Mouse (Mus musculus): ENCODE data around the gene Adcy9.

Adcy9 gene

DNA sequence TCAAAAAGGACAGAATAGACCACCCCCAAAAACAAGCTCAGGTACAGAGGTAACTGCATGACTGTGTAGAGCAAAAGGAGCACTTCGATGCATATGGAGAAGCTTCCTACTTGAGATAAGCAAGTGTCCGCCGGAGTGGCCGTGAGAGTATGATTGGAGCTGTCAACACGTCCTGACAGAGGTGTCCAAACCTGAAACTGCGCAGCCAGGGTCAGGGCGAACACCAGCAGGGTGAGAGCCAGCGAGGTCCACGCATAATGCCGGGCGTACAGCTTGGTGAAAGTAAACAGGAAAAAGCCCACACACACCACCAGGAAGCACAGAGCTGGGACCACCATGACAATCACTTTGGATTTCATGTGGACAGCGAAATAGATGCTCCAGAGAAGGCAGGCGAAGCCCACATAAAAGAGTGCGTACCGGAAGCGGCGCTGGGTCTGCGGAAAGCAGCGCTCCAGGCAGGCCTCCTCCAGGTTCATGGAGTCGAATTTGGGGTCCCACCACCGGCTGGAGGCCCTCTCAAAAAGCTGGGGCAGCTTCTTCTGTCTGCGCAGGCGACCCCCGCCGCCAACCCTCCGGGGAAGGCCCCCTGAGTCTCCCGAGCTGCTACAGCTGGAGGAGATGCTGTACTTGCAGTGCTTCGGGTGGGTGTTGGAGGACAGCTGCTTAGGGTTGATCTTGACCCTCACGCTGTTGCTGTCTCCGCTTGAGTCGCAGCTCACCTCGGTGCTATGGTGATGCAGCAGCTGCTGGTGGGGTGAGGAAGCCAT is 1.3 kb downstream of the Adcy9 start:
- peak; percentile 34 to 53 for DNase-seq

DNA sequence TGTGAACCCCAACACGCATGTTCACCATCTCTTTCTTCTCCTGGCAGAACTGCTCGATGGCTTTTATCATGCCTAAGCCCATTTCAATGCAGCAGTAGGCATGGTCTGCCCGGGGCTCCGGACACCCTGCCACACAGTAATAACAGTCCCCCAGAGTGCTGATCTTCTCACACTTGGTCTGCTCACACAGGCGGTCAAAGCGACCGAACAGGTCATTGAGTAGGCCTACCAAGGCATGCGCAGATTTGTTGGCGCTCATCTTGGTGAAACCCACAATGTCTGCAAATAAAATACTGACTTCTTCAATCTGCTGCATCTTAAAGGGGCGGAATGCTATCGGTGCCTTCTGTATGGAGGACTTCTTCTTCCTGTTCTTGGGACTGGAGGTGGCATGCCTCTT is 2.2 kb downstream of the Adcy9 start:
- DNase-seq, result no peak

DNA sequence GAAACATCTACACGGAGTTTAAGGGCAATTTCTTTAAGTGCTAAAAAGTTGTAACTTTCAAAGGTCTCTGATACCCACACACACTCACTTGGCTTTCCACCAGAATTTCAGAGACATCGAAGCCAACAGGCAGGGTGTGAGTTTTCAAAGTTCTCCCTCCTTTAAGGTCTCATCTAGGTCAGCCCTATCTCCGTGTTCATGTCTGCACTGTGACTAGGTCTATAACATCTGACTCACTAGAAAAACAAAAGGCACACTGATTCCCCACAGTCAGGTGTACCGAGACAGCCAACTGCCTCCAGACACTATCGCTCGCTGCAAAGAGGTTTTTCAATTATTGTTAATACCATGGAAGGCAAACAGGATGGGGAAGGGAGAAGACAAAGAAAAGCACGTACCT is 2.8 kb downstream of the Adcy9 start:
- no peak for DNase-seq

DNA sequence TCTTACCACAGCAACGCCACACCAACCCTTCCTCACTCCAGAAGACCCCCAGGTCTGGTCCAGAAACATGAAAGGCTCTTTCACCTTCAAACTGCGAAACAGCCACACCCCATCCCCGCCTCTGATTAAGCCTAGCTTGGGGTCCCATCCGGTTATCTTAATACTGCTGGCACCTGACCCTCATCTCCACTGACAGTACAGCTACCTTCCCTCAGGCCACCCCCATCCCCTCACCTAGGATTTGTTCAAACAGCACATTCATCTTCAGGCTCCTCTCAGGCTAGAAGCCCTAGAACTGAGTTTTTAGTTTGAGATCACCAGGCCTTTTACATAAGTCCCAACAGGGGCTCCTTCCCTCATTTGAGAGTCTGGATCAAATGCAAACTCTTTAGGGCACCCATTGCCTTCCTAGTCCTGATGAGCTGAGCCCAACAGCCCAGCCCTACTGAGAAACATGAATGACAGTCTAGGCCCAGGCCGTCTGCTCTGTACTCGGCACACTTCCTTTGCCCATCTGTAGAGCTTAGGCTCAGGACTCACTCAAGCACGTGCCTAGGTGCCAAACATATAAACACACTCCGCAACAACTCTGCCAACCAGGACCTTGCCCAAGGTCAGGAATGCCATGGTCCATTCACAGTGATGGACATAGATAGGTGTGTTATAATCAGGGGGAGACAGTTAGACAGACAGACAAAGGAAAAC is 5.3 kb downstream of the Adcy9 start:
- DNase-seq, result no peak

DNA sequence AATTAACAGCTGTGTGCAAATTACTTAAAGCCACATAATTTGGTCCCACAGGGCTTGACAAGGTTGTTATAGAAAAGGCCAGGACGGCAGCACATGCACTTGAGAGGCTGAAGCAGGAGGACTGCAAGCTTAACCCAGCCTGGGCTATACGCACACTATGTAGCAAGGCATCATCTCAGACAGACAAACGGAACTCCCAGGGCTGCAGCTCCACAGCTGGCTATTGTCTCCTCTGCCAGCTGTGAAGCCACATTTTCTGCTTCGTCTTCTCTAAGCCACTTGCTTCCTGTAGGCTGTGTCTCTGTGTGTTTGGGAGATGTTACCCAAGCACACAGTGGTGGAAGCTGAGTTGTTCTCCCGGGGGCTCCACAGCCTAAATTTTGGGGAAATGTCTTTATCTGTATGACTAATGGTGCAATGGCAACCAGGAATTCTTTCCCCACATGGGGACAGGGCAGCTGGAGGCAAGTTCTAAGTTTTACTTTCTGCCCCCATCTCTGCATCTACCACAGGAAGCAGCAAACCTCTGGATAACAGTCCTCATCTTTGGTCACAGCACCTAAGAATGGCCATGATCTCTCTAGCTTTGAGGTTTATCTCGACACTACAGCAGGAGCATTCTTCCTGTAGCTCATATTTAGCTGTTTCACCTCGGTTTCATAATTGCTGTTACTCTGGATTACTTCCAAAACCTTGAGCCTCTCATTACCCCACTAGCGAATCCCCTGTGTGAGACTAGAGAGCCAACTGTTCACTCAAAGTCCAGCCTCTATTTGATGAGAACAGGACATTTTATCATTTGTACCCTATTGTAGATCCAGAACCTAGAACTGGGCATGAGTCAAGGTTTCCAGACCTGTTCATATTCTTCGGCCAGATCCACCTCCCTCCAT is 6.1 kb downstream of the Adcy9 start:
- no peak for DNase-seq

DNA sequence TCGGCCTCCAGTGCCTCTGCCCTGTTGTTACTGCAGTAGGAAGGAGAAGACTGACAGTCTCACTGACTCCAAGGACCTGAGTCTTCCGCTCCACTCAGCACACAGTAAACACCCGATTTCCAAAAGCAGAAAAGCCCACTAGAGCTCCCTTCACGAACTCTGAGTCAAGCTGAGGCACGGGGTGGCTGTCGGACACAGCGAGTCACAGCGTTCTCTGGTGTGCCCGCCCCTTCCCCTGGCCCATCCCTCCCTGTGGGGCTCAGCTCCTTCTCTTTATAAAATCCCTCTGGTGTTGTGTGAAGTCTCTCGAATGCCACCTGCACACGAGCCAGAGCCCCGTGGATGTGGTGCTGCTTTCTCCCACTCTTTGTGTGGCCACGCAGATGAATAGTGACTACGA is 7.0 kb downstream of the Adcy9 start:
- DNase-seq, result no peak

DNA sequence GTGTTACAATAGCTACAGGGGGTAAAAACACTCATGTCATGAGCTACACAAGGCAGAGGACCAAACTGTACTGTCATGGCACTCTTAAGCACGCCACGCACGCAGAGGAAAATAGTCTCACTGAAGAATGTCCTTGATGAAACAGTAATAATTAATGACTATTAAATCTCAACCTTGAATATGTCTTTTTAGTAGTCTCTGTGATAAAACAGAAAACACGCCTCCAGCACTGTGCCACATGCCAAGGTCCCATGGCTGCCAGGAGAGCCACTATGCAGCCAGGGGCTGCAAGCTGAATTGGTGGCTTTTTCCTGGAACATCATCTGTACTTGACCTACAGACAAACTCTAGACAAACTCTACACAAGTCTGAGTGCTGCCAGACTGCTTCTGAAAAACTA is 8.0 kb downstream of the Adcy9 start:
- DNase-seq, result no peak

DNA sequence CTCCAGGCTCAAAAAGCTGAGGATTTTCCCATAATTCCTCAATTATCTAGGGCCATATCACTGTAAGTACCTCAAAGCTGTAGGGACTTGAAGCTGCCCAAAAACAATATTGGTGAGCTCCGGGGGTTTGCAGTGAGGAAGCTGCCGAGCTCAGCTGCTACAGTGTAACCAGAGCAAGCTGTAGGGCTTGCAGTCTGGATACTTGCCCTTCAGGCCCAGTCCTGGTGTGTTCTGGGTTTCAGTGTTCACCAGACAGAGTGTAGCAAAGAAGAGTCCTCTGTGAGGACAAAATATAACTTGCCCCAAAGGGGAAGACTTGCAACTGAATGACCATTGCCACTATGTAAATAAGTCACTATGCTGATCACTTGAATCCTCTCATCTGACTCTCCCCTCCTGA is 9.0 kb downstream of the Adcy9 start:
- DNase-seq, result no peak

DNA sequence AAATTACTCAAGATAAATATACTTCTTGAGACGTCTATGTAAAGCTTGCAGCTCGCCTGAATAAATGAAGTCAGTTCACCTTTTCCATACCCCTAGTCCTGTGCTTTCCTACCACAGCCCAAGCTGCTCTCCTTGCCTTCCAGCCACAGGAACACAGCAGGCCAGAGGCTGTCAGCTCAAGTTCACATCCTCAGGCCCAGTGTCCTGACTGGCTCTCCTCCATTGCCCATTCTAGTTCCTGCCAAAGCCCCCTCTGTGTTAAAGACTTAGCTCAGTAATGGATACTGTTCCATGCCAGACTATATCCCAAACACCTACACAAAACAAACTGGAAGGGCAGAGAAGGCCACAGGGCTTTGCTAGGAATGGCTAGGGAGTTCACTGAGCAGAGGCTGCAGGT is 12.8 kb downstream of the Adcy9 start:
- no peak for DNase-seq

DNA sequence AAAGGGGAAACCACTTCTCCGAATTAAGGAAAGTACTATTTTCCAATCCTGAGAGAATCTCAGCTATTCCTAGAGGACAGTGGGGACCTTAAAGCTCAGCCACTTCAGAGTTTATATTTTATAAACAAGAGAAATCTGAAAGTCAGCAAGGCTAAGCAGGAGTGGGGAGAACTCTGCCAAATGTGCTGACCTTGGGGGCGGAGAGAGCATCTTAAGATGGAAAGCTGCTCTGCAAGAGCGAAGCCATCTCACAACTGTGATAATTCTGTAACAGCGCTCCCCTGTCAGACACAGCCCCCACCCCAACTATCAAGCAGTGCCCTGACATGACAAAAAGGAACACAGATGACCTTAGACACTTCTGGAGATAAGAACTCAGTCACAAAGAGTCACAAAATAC is 13.6 kb downstream of the Adcy9 start:
- DNase-seq, result peak; percentile 33 to 34

DNA sequence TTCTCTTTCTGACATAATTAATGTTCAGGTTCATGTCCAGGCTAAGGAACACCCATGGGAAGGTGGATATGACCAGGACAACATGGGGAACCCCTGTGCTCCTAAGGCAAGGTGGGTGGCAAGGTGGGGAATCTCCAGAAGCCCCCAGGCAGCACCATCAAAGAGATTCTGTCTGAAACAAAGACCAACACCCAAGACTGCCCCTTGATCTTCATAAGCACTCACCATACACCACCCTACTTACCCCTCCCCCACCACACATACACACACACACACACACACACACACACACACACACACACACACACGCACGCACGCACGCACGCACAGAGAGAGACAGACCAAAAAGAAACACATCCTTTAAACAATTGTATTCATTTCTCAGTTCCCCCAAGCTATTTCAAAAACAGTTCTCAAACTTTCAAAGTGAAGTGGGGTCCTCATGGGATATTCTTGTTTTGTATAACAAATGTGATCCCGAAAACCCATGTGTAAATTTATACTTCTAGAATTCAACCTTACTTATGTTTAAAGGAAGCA is 14.2 kb downstream of the Adcy9 start:
- DNase-seq, result no peak

DNA sequence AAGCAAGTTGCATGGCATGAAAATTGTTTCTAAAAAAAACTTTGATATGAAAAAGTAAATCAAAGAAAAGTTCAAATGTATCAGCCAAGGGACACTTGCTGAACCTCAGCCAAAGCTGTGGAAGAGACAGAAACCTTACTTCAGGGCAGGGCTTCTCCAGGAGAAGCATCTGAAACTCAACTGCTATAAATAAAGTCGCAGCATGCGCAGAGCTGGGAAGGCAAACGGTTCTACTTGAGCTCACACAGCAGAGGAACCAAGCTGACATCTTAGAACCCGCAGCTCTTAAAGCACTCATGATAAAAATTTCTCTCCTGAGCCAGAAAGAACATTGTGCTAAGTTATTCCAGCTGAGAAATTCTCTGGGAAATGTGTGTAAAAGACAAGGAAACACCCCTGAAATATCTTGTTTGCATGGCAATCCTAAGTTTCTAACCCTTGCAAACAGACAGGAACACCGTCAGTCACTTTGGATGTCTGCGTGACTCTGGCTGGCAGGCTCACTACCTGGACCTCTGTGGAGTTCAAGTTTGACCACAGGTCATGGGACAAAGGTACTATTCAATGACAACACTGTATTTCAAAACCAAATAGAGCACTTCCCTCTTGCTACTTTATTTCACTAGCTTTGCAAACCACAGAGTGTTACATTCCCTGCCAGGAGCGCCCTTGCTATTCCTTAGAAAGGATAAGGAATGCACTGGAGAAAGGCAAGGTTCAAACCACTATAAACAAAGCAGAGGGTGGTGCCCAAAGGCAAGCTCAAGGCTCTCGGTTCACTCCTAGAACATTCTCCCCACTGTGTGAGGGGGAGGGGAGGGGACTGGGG is 15.2 kb downstream of the Adcy9 start:
- peak in 1 of 2 experiments; percentile 17 for DNase-seq

DNA sequence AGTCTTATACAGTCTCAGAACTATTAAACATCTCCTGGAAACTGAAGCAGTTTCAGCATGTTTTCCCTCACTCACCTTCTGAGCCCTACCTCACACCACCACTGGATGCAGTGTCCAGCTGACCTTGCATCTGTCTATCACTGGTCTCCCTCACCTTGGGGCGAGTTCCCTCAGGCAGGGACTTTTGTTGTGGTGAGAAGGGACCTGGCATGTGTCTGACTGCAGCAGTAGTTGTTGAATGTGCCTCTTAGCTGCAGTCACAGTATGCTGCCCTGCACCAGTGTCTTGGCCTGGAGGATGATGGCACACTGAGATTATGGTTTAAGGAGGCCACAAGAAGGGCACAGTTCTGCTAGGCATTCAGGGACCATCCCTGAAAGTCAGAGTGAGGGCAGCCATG is 19.2 kb downstream of the Adcy9 start:
- no peak for DNase-seq

DNA sequence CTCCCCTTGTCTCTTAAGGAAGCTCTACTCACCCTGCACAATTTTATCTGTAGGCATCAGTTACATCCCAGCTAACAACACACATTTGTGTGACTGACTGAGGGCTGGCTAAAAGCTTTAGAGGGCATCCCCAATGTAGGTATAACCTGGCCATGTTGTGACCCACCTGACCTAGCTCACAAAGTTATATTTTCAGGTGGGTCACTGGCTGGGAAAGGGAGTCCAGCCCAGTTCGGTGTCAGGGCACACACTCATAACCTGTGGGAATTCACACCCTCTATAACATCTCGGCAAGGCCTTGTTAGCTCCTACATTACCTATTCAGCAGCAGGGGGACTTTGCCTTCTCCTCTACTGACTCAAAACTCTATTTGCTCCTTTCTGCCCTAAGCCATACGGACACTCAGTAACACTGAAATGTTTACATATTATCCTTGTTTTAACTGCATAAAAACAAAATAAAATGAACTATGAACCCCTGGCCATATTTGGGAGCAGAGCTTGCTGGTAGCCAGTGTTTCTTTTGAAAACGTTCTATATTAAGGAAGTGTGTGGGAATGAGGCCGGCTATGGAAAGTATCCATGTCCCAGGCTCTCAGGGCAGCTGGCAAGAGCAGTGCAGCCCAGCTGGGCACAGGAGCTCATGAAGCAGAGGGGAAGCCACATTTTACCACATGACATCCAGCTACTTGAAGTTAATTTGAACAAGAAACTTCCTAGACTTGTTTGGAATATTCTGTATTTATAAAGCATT is 20.7 kb downstream of the Adcy9 start:
- DNase-seq, result peak in 1 of 2 experiments; percentile 40

DNA sequence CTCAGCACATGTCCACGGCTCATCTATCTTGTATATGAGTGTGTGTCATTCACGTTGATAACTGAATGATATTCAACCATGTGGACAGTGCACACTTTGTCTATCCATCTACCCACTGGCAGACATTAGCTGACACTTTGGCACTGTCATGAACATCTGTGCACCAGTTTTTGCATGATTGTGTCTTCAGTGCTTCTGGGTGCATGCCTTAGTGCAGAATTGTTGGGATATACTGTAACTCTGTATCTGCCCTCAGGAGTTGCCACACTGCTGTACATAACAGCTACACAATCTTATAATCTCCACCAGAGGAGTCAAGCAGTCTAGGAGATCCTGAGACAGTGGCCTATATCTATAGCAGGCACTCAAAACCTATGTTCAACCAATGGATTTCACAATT is 21.5 kb downstream of the Adcy9 start:
- DNase-seq, result no peak

DNA sequence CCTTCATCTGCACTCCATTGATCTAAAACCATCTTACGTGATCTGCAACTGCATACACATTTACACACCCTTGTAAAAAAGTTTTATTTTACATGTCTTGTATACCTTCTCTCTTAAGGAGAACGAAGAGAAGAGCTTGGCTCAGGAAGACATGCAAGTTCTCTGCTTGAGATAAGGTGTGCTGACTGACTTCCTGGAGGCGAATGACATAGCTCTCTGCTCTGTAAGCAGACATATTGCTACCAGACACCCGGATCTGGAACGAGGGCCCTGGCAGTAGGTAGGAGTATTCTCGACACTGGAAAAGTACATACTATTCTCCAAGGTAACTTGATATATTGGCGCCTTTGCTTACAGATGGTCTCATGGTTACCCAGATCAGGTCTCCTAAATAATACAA is 22.7 kb downstream of the Adcy9 start:
- DNase-seq, result no peak

DNA sequence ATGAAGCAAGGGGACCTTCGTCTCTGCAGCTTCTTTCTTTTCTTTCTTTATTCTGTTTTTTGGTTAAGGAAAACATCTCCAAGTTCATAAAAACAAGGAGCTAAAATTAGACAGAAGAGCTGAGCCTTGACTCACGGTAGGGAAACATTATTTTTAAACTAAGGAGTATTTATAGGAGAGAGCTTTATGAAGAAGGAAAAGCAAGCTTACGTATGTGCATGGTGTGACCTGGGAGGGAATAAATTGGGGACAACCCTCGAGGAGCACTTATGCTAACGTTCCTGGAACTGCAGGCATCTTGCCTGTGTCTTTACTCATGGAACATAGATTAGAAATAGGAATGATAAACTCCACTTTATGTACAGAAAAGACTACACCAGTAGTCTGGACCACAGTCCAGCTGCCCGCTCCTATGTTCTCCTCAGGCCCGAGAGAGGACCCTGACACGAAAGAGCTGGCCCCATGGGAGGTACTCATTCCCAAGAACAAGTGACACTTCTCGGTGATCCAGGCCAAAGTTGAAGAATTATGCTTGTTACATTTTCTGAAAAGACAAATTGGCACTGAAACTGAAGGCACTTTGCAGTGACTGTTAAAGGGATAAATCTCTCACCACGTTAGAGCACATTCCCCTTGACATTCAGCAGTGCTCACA is 24.5 kb downstream of the Adcy9 start:
- DNase-seq, result no peak

DNA sequence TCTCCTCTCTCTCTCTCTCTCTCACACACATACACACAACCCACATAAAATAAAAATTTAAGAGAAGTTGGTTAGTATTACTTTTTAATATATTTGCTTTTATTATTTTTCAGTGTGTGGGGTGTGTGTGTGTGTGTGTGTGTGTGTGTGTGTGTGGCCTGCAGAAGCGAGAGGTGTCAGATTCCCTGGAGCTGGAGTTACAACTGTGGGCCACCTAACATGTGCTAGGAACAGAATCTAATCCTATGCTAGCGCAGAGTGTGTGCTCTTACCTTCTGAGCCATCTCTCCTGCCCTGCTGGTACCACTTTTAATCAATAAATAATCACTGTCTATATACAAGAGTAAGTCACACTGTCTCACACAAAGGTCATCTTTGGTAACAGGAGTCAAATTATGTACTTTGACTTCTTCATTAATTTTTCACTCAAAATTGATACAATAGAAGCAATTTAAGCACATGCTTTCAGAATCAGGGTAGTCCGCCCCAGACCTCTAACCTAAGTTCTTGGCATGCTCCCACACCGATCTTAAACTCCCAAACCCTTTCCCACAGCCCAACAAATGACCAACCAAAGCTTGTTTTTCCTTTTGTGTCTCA is 25.2 kb downstream of the Adcy9 start:
- DNase-seq, result no peak

DNA sequence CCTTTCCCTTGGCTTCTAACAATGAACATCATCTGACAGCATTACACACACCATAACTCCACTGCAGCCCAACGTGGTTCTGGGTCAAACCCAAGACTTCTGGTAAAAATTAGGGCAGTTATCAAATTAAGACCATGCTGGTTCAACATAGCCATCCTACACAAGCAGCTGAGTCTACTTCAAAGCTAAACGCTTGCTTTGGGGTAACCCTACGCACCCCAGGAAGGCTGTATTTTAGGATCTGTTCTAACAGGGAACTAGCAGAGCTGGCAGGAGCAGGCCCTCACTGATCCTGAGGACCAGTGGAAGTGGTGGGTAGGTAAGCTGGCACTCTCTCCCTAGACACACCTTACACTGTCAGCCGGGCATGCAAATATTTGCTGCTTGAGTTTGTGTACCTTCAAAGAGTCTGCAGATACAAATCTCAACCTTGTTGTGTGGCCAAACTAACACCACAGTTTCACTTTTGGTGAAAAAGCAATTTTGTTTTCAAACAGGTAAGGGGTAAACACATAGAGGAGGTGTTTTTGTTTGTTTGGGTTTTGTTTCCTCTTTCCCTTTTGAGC is 36.7 kb downstream of the Adcy9 start:
- DNase-seq, result no peak

DNA sequence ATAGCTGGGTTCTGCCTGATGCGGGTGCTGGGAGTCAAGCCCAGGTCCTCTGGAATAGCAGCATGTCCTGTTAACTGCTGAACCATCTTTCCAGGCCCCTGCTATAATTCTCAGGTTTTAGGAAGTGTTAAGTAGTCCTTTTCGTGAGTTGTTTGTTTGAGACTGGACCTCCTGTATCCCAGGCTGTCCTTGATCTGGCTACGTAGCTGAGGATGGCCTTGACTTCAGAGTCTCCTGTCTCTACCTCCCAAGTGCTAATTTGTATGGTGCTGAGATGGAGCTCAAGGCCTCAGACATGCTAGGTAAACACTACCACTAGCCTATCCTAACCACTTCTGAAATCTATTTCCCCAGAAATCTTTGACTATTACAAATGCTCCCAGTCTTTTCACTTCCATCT is 37.9 kb downstream of the Adcy9 start:
- DNase-seq, result no peak

All from kidney, postnatal 4 days (tissue).